Mouse (Mus musculus): Measurements from ENCODE around the gene Entr1.

DNA sequence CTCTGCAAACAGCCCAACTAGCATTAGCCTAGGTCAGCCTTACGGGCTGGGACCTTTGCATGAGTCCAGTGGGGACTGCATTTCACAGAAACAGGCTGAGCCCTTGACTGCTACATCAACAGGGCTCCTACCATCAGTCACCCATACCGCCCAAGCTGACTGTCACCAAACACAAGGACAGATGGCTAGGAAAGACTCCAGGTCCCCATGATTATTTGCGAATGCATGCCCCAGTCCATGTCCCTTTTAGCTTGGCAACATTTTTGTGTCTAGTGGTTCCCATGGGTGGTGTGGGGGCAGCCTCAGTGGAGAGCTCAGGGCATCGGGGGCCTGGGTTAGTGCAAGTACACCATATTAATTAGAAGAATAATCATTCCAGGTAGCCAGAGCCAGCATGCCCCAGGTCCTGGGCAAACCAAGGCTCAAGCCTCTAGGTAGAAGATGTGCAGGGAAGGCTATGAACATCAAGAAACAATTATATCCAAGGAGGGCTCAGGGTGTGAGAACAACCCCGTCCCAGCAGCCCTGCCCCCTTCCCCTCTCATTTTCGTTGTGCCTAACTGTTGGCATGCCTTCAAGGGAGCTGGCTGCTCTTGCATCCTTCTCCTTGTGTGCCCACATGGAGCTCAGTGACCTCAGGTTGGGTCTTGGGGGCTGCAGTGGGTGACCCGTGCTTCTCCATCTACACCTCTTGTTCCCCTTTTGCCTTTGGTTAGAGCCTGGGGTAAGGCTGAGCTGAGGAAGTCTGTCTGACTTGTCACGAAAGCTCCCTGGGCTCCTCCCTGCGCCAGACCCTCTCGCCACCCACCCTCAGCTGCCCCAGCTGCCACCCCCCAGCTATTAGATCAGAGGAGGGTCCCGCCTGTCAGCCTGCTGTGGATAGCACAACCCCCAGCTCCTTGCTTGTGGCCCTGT lies 35.8 kb downstream of the Entr1 start:
- no peak for TF ChIP-seq GATA1 (IDR thresholded peaks at IDR 0.05; ENCODE audit: borderline replicate concordance, low read length)
- TF ChIP-seq FLI1 (IDR thresholded peaks at IDR 0.05; ENCODE audit: low read length): no peak
